Mouse (Mus musculus): ENCODE measurements around the gene Hdgfl3. TPM values are rescaled to one million over a fixed set of nuclear protein-coding genes. Genes with fewer than 3 reads are reported as not detected.

The Hdgfl3 gene
- total and polyA plus RNA-seq, 3 experiments: 0.04 TPM; not detected in 2

- no peak overlapping the region for H3K27ac ChIP-seq (ENCODE audit: insufficient read depth, low read depth)
- no peaks in the 10 kb centered on the region for H3K27me3 ChIP-seq (replicated peaks)
- no peak overlapping the region for H3K4me2 ChIP-seq (ENCODE audit: insufficient read depth, low read depth, poor library complexity, severe bottlenecking)
- H3K9me3 ChIP-seq (replicated peaks; ENCODE audit: low read length): no peaks in the 10 kb centered on the region
- in situ Hi-C loops (cut with MboI; ENCODE audit: low pct_ligation_motif_present, low pct_unique_long_range_greater_than_20kb, low sequenced_read_pairs): no loop called here
- DNase-seq (ENCODE audit: extremely low read depth): no peak
- H3K9ac ChIP-seq (ENCODE audit: insufficient read depth, low read depth): no peak overlapping the region
- no peaks in the 10 kb centered on the region for H3K79me2 ChIP-seq (replicated peaks; ENCODE audit: control insufficient read depth, extremely low read depth, insufficient read depth, poor library complexity, severe bottlenecking)
- no peak overlapping the region for H3K4me3 ChIP-seq (replicated peaks in 1 of 3; ENCODE audit: low read depth in 2 of 3, low read length in 2 of 3, poor library complexity in 1 of 3)
- no peaks in the 10 kb centered on the region for H3K4me1 ChIP-seq (ENCODE audit: control insufficient read depth in 1 of 2, insufficient read depth in 2 of 2)
- dilution Hi-C loops (cut with MboI; ENCODE audit: extremely low pct_ligation_motif_present, extremely low pct_unique_long_range_greater_than_20kb, low sequenced_read_pairs): no loop called here
- no peaks in the 10 kb centered on the region for H3K36me3 ChIP-seq (replicated peaks in 1 of 2; ENCODE audit: control insufficient read depth in 1 of 2, insufficient read depth in 1 of 2, low read length in 1 of 2)
- no peak for TF ChIP-seq BHLHE40 (IDR thresholded peaks at IDR 0.05; ENCODE audit: low read depth, low read length)
- no peak for TF ChIP-seq EP300 (IDR thresholded peaks at IDR 0.05; ENCODE audit: low read length)
- no peak for TF ChIP-seq ZMIZ1 (IDR thresholded peaks at IDR 0.05; ENCODE audit: low read depth, low read length)
- TF ChIP-seq ZKSCAN1 (IDR thresholded peaks at IDR 0.05; ENCODE audit: borderline replicate concordance, low read depth, low read length): no peak
- TF ChIP-seq ZNF384 (IDR thresholded peaks at IDR 0.05; ENCODE audit: low read depth, low read length): no peak
- TF ChIP-seq CHD1 (IDR thresholded peaks at IDR 0.05; ENCODE audit: low read depth, low read length): no peak
- TF ChIP-seq MAX (IDR thresholded peaks at IDR 0.05; ENCODE audit: low read length): no peak
- no peak for TF ChIP-seq MAZ (IDR thresholded peaks at IDR 0.05; ENCODE audit: low read depth, low read length)
- TF ChIP-seq POLR2A (IDR thresholded peaks at IDR 0.05; ENCODE audit: low read depth, low read length): no peak
These were observed 92.1 kb downstream of the Hdgfl3 start for GRCm38 (mm10) chr7:81842141-81842540.

DNA sequence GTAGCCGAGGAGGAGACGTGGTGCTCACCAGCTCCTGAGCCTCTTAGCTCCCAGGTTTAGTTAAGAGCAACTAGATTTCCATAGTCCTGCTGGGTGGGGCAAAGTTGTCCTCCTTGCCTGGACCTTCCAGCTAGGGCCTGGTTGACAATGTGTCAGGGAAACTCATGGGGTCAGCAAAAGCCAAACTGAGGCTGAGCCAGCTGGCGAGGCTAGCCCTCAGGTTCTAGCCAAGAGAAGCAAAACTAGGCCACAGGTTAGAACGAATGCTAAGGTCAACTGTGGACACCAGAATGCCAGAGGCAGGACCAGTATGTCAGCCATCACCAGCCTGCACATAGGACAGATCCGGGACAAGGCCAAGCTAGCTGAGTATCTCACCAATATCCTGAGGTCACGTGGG, 92.8 kb downstream of the Hdgfl3 start:
- Histone ChIP-seq H3K4me1 (ENCODE audit: control insufficient read depth in 1 of 2, insufficient read depth in 2 of 2) (no peaks in the 10 kb centered on the region), H3K36me3 (replicated peaks in 1 of 2; ENCODE audit: control insufficient read depth in 1 of 2, insufficient read depth in 1 of 2, low read length in 1 of 2) (no peaks in the 10 kb centered on the region), H3K27me3 (replicated peaks) (no peaks in the 10 kb centered on the region), H3K79me2 (replicated peaks; ENCODE audit: control insufficient read depth, extremely low read depth, insufficient read depth, poor library complexity, severe bottlenecking) (no peaks in the 10 kb centered on the region), H3K4me2 (ENCODE audit: insufficient read depth, low read depth, poor library complexity, severe bottlenecking) (no peak overlapping the region), H3K9ac (ENCODE audit: insufficient read depth, low read depth) (no peak overlapping the region), H3K4me3 (replicated peaks in 1 of 3; ENCODE audit: low read depth in 2 of 3, low read length in 2 of 3, poor library complexity in 1 of 3) (no peak overlapping the region), H3K27ac (ENCODE audit: insufficient read depth, low read depth) (no peak overlapping the region), H3K9me3 (replicated peaks; ENCODE audit: low read length) (peaks cover 3% of the 10 kb centered on the region)
- DNase-seq (ENCODE audit: extremely low read depth): no peak
- TF ChIP-seq POLR2AphosphoS2 (IDR thresholded peaks at IDR 0.05; ENCODE audit: low read depth, low read length): no peak
- TF ChIP-seq CTCF (conservative IDR thresholded peaks at IDR 0.05 in 1 of 2, IDR thresholded peaks at IDR 0.05 in 1 of 2; ENCODE audit: low read depth in 2 of 2, low read length in 2 of 2): no peak
- no peak for TF ChIP-seq UBTF (IDR thresholded peaks at IDR 0.05; ENCODE audit: low read depth, low read length)
- TF ChIP-seq MEF2A (IDR thresholded peaks at IDR 0.05; ENCODE audit: borderline replicate concordance, low read depth, low read length): no peak
- TF ChIP-seq IRF4 (IDR thresholded peaks at IDR 0.05; ENCODE audit: low read depth, low read length): no peak
- no peak for TF ChIP-seq MAZ (IDR thresholded peaks at IDR 0.05; ENCODE audit: low read depth, low read length)
- TF ChIP-seq JUN (IDR thresholded peaks at IDR 0.05; ENCODE audit: insufficient read depth, low read depth, low read length): no peak
- TF ChIP-seq SMC3 (IDR thresholded peaks at IDR 0.05; ENCODE audit: low read depth, low read length): no peak
- no peak for TF ChIP-seq CHD2 (IDR thresholded peaks at IDR 0.05; ENCODE audit: low read length)
- no peak for TF ChIP-seq GABPA (IDR thresholded peaks at IDR 0.05; ENCODE audit: insufficient replicate concordance, low read depth, low read length)
- no peak for TF ChIP-seq MAFK (IDR thresholded peaks at IDR 0.05; ENCODE audit: insufficient replicate concordance, low read length)
- no peak for TF ChIP-seq HCFC1 (IDR thresholded peaks at IDR 0.05; ENCODE audit: low read depth, low read length)
- TF ChIP-seq MAX (IDR thresholded peaks at IDR 0.05; ENCODE audit: low read length): no peak
- no peak for TF ChIP-seq NELFE (IDR thresholded peaks at IDR 0.05; ENCODE audit: low read depth, low read length)
- no peak for TF ChIP-seq NRF1 (IDR thresholded peaks at IDR 0.05; ENCODE audit: low read depth, low read length)
- no peak for TF ChIP-seq RCOR1 (conservative IDR thresholded peaks at IDR 0.05; ENCODE audit: low read depth, low read length)
- TF ChIP-seq ZMIZ1 (IDR thresholded peaks at IDR 0.05; ENCODE audit: low read depth, low read length): no peak
- no peak for TF ChIP-seq TCF12 (IDR thresholded peaks at IDR 0.05; ENCODE audit: low read depth, low read length)
- in situ Hi-C loops (cut with MboI; ENCODE audit: low pct_ligation_motif_present, low pct_unique_long_range_greater_than_20kb, low sequenced_read_pairs): no loop called here
- dilution Hi-C loops (cut with MboI; ENCODE audit: extremely low pct_ligation_motif_present, extremely low pct_unique_long_range_greater_than_20kb, low sequenced_read_pairs): no loop called here
